In genomic region chr3:145938405-145939349, GRCm38 (mm10) we compare ENCODE assay signal across 8 mouse cellular contexts. TPM values are rescaled to one million over a fixed set of nuclear protein-coding genes. Genes with fewer than 3 reads are reported as not detected.
DNase-seq lines count a peak whose midpoint lies in the region; ATAC-seq and TF ChIP-seq lines count a peak whose summit lies in the region.

No protein-coding gene starts in this region.

- TF ChIP-seq CTCF in lung, adult 2 months (IDR thresholded peaks at IDR 0.05; ENCODE audit: insufficient read depth, low read length), result no peak
- peak; percentile 24; the same call in 1 of the 2 replicates for TF ChIP-seq CTCF in brain, embryonic 14.5 days (IDR thresholded peaks at IDR 0.05; ENCODE audit: borderline replicate concordance, extremely low read depth, insufficient read depth, insufficient read length)

- H3K36me3 ChIP-seq in forebrain, embryonic 13.5 days (ENCODE audit: poor library complexity, severe bottlenecking), result peaks cover 35% of the 10 kb centered on the region
- H3K36me3 ChIP-seq in myocyte (ENCODE audit: control insufficient read depth, insufficient read depth), result peaks cover 24% of the 10 kb centered on the region

- WGBS in lung, adult 2 months, result 15% methylated on average over 50 of the region's 50 CpGs
- WGBS in forebrain, embryonic 13.5 days, result 20% methylated on average over 45 of the region's 50 CpGs

- H3K4me2 ChIP-seq in forebrain, embryonic 13.5 days, result peak overlapping the region; percentile 83
- peak overlapping the region; percentile 69 for H3K4me2 ChIP-seq in myocyte (ENCODE audit: low read depth)

- peaks cover 42% of the 10 kb centered on the region for H3K79me2 ChIP-seq in myocyte (ENCODE audit: control insufficient read depth, insufficient read depth)

- ATAC-seq in forebrain, embryonic 13.5 days, result peak; percentile 16
- no peak for ATAC-seq in monocyte, adult 5-6 weeks (replicated peaks; ENCODE audit: insufficient number of reproducible peaks, low FRiP score, low TSS enrichment, poor library complexity, severe bottlenecking)

- H3K9me3 ChIP-seq in forebrain, embryonic 13.5 days (replicated peaks), result no peaks in the 10 kb centered on the region

- H3K27me3 ChIP-seq in forebrain, embryonic 13.5 days, result no peaks in the 10 kb centered on the region
- no peaks in the 10 kb centered on the region for H3K27me3 ChIP-seq in myocyte (ENCODE audit: control insufficient read depth, insufficient read depth, insufficient read length)

- H3K4me3 ChIP-seq in lung, adult 2 months (replicated peaks; ENCODE audit: extremely low read depth, low read depth, low read length), result peak overlapping the region; percentile 94
- H3K4me3 ChIP-seq in forebrain, embryonic 13.5 days, result peak overlapping the region; percentile 98
- peak overlapping the region; percentile 46 for H3K4me3 ChIP-seq in myocyte

- no peak for TF ChIP-seq POLR2A in lung, adult 2 months (IDR thresholded peaks at IDR 0.05; ENCODE audit: borderline replicate concordance, extremely low read depth, low read depth, low read length)
- TF ChIP-seq POLR2A in brain, embryonic 14.5 days (IDR thresholded peaks at IDR 0.05; ENCODE audit: borderline replicate concordance, extremely low read depth, insufficient read depth, insufficient read length, poor library complexity, severe bottlenecking), result no peak
- TF ChIP-seq POLR2A in myocyte (IDR thresholded peaks at IDR 0.05; ENCODE audit: insufficient read length, low read depth), result no peak

- no peak for DNase-seq in lung, adult 2 months
- DNase-seq in lung, postnatal 36 days, result no peak
- DNase-seq in brain, embryonic 14.5 days (ENCODE audit: low read depth), result peak; percentile 31
- DNase-seq in kidney, postnatal 4 days, result peak; percentile 40 to 51
- DNase-seq in urinary bladder, postnatal 36 days (ENCODE audit: low spot score in 2 of 2), result no peak

- peak overlapping the region; percentile 63 for H3K27ac ChIP-seq in forebrain, embryonic 13.5 days

- H3K9ac ChIP-seq in forebrain, embryonic 13.5 days, result peak overlapping the region; percentile 97

- H3K4me1 ChIP-seq in lung, adult 2 months (ENCODE audit: control insufficient read depth, insufficient read depth, low read length), result peaks cover 11% of the 10 kb centered on the region
- peaks cover 35% of the 10 kb centered on the region for H3K4me1 ChIP-seq in forebrain, embryonic 13.5 days

- peak overlapping the region; percentile 18 for H3ac ChIP-seq in myocyte (ENCODE audit: control insufficient read depth, insufficient read length)

TF ChIP-seq in myocyte, 11 proteins besides CTCF, POLR2A, EP300 and RAD21:
- no peak for TF ChIP-seq SRF (IDR thresholded peaks at IDR 0.05; ENCODE audit: control insufficient read depth, insufficient read length, low read depth)
- TF ChIP-seq CEBPB (IDR thresholded peaks at IDR 0.05; ENCODE audit: insufficient read depth, poor library complexity, severe bottlenecking), result no peak
- TF ChIP-seq USF1 (IDR thresholded peaks at IDR 0.05; ENCODE audit: low read depth), result no peak
- TF ChIP-seq POLR2AphosphoS2 (IDR thresholded peaks at IDR 0.05; ENCODE audit: insufficient read length, low read depth), result no peak
- no peak for TF ChIP-seq MAX (IDR thresholded peaks at IDR 0.05; ENCODE audit: low read depth)
- TF ChIP-seq E2F4 (IDR thresholded peaks at IDR 0.05; ENCODE audit: insufficient read depth), result no peak
- TF ChIP-seq REST (IDR thresholded peaks at IDR 0.05; ENCODE audit: insufficient read depth, insufficient read length), result no peak
- no peak for TF ChIP-seq TCF12 (IDR thresholded peaks at IDR 0.05; ENCODE audit: insufficient read depth, poor library complexity, severe bottlenecking)
- no peak for TF ChIP-seq TCF3 (IDR thresholded peaks at IDR 0.05; ENCODE audit: insufficient read length, low read depth)
- TF ChIP-seq MYOG (IDR thresholded peaks at IDR 0.05; ENCODE audit: control insufficient read depth in 1 of 3, insufficient read depth in 1 of 3, insufficient read length in 2 of 3, low read depth in 2 of 3), result no peak
- TF ChIP-seq MYOD1 (IDR thresholded peaks at IDR 0.05; ENCODE audit: control insufficient read depth in 1 of 3, insufficient read length in 2 of 3, low read depth in 2 of 3), result no peak

RNA-seq across cellular contexts. Expression of gene 2410004B18Rik, which starts 0.9 kb away (rescaled TPM):
- 13.6 and 16.8 TPM in 2 replicates for polyA plus RNA-seq in lung, adult 2 months (2012; rRNA removed)
- polyA plus RNA-seq in brain, embryonic 14.5 days (2012; rRNA removed), result 41.1 and 46.6 TPM in 2 replicates
- 62.5 and 67.0 TPM in 2 replicates for polyA plus RNA-seq in forebrain, embryonic 13.5 days (2015; fragmentation: Nextera tagmentation; extraction: Ambion mirVana)
- polyA plus RNA-seq in myocyte (2012; fragmentation: generic; extraction: Trizol), result 18.7 TPM
- 24.4 to 36.0 TPM (median 25.5 TPM) in 3 replicates for total RNA-seq in monocyte, adult 5-6 weeks (2017)

RNA-seq across cellular contexts. Expression of gene Bcl10, which starts 16.1 kb away (rescaled TPM):
- 8.4 and 13.5 TPM in 2 replicates for polyA plus RNA-seq in lung, adult 2 months (2012; rRNA removed)
- 17.0 and 19.0 TPM in 2 replicates for polyA plus RNA-seq in brain, embryonic 14.5 days (2012; rRNA removed)
- polyA plus RNA-seq in forebrain, embryonic 13.5 days (2015; fragmentation: Nextera tagmentation; extraction: Ambion mirVana), result 42.7 and 45.4 TPM in 2 replicates
- 25.9 TPM for polyA plus RNA-seq in myocyte (2012; fragmentation: generic; extraction: Trizol)
- 122 to 137 TPM (median 132 TPM) in 3 replicates for total RNA-seq in monocyte, adult 5-6 weeks (2017)

RNA-seq across cellular contexts. Expression of gene Syde2, which starts 49.0 kb away (rescaled TPM):
- polyA plus RNA-seq in lung, adult 2 months (2012; rRNA removed), result 6.6 and 9.0 TPM in 2 replicates
- 1.9 and 3.0 TPM in 2 replicates for polyA plus RNA-seq in brain, embryonic 14.5 days (2012; rRNA removed)
- polyA plus RNA-seq in forebrain, embryonic 13.5 days (2015; fragmentation: Nextera tagmentation; extraction: Ambion mirVana), result 0.59 and 0.88 TPM in 2 replicates
- polyA plus RNA-seq in myocyte (2012; fragmentation: generic; extraction: Trizol), result 0.73 TPM
- total RNA-seq in monocyte, adult 5-6 weeks (2017), result 0.32 to 1.6 TPM in 2 of 3 replicates, not detected in the other

Comparison
In these comparisons a context has a peak if more than half of its experiments do, and no peak if none do; other contexts are left out.
1. DNase-seq: peak in brain, embryonic 14.5 days (single experiment) and kidney, postnatal 4 days (2 of 2); none in lung, adult 2 months (single experiment), lung, postnatal 36 days (single experiment) and urinary bladder, postnatal 36 days (0 of 2).
2. H3K4me3 ChIP-seq: peak in every context shown above with its lines; median percentile 98 in forebrain, embryonic 13.5 days; 94 in lung, adult 2 months; 46 in myocyte.